Mouse (Mus musculus): ENCODE data around the gene Wdr74.

GRCm38 (mm10) chr19:8713306-8713996, 22.2 kb upstream of the Wdr74 start:
- peak; percentile 92 for TF ChIP-seq CTCF (IDR thresholded peaks at IDR 0.05)
- TF ChIP-seq POLR2A (IDR thresholded peaks at IDR 0.05; ENCODE audit: insufficient read depth, low read depth, low read length): peak; percentile 99
- TF ChIP-seq EP300 (IDR thresholded peaks at IDR 0.05; ENCODE audit: insufficient read depth, low read depth, low read length): peak; percentile 61
